Mouse (Mus musculus) forebrain, embryonic 16.5 days (tissue): Measurements from ENCODE around the gene Tob1. TPM values are rescaled to one million over a fixed set of nuclear protein-coding genes. Genes with fewer than 3 reads are reported as not detected.

Experiments
- ATAC-seq: fragments of 200-750 bp; cut with Nextera tagmentation; 2 replicates; pipeline ENCODE4 v1.8.0; 2017; ENCODE audit warnings: mild to moderate bottlenecking, moderate library complexity
- H3K27ac ChIP-seq: fragments of 300-500 bp; sonication (generic); 2 replicates; pipeline ENCODE4 v1.5.1; 2014; ENCODE audit warnings: low read length, control low read depth
- H3K27me3 ChIP-seq: fragments of 300-500 bp; sonication (generic); replicated peaks from 2 replicates; pipeline ENCODE4 v1.6.1; 2014; ENCODE audit warnings: low read length; ENCODE audit not compliant: control insufficient read depth, insufficient read depth
- H3K36me3 ChIP-seq: fragments of 300-500 bp; sonication (generic); 2 replicates; pipeline ENCODE4 v1.6.1; 2014; ENCODE audit not compliant: control insufficient read depth, insufficient read depth
- H3K4me1 ChIP-seq: fragments of 300-500 bp; sonication (generic); replicated peaks from 2 replicates; pipeline ENCODE4 v1.6.1; 2014; ENCODE audit warnings: low read length; ENCODE audit not compliant: control insufficient read depth, insufficient read depth
- H3K4me2 ChIP-seq: fragments of 300-500 bp; sonication (generic); 2 replicates; pipeline ENCODE4 v1.6.1; 2014; ENCODE audit warnings: mild to moderate bottlenecking, low read length, control low read depth
- H3K4me3 ChIP-seq: fragments of 300-500 bp; sonication (generic); replicated peaks from 2 replicates; pipeline ENCODE4 v1.5.1; 2014; ENCODE audit warnings: mild to moderate bottlenecking, low read length, control low read depth
- H3K9ac ChIP-seq: fragments of 300-500 bp; sonication (generic); replicated peaks from 2 replicates; pipeline ENCODE4 v1.6.1; 2014; ENCODE audit warnings: low read depth, low read length, control low read depth
- H3K9me3 ChIP-seq: fragments of 300-500 bp; sonication (generic); 2 replicates; pipeline ENCODE4 v1.6.1; 2016; ENCODE audit warnings: low read length; ENCODE audit not compliant: control insufficient read depth
- WGBS: fragments of 180-500 bp; shearing (Covaris S2); extraction: QIAGEN DNeasy Blood & Tissue Kit; methylation state at CpG from one replicate; pipeline ENCODE4 v1.1.7; 2014; 5-methylcytosine and 5-hydroxymethylcytosine counted together
- polyA plus RNA-seq: library from polyadenylated mRNA; unstranded; fragments of >200 nt; fragmentation: Nextera tagmentation; extraction: Ambion mirVana; gene quantifications from 2 replicates; pipeline ENCODE4 v1.2.1, GENCODE M21; 2015

Gene Tob1
- polyA plus RNA-seq, 1 experiment from 2014 or later: 35.1 TPM

DNA sequence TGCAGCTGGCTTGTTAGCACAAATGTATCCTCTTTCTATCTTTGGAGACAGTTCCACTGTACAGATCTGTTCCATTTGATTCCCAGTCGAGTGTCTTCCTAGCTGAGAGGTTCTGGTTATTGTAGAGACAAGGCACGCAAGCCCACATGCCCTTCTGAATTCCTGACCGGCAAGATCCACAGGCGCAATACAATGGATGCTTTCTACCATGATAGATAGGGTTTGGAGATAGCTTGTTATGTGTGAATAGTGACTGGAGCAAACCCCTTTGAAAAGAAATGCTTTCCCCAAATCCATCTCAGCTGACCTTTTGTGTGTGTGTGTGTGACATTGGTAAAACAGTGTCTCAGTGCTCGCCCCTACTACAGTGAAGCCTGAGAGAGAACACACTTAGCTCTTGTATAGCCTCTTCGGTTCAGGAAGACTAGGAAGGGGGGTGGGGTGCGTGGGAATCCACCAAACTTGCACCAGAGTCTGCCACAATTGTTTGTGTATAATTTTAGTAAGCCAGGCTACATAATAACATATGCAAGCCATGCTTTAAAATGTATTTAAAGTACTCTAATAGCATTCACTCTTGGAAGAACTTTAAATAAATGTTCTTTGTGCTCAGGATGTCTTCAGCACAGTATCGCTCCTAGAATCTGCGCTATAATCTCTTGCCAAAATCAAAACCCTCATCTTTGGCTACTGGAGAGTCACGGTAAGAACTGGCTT lies 4.7 kb upstream of the Tob1 start:
- ATAC-seq: no peak
- WGBS: 44% methylated on average over 10 of the region's 10 CpGs

DNA sequence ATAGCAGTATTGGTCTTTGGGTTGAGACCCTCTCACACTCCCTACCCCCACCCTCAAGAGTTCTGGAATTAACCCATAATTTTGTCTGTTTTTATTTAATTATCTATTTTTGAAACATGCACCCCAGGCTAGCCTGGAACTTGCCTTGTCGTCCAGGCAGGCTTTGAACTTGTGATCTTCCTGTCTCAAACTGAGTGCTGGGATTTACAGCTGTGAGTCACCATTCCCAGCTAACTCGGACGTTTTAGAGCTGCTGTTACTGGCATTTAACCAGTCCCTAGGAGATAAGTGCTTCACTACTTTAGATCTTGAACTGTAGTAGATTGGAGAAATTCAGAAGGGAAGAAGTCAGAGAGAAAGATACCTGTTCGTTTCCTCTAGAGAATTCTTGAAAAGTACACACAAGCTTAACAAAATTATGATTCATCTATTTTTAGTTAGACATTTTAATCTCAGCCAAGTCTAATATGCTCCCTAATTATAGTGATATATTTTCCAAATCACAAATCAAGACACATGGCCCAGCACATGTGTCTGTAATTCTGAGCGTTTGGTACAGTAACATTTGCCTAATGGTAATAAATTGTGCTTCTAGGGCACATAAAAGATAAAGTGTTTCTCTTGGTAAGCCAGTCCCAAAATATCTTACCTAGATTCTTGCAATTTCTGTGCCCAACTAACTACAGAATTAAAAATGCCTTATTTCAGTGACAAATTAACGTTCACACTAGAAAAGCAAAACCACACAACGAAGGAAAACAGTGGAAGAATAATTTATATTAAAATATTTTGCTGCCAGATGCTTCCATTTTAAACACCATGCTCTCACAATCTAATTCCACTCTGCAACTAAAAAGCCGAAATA lies 2.2 kb upstream of the Tob1 start:
- H3K4me2 ChIP-seq: no peak overlapping the region
- peaks cover 10% of the 10 kb centered on the region for H3K4me1 ChIP-seq
- H3K27me3 ChIP-seq: no peaks in the 10 kb centered on the region
- no peak overlapping the region for H3K9ac ChIP-seq
- 40% methylated on average over 8 of the region's 8 CpGs for WGBS
- ATAC-seq: no peak
- H3K36me3 ChIP-seq: 0 out of 2 replicates have a peak, but pooled peaks cover 2% of the 10 kb centered on the region
- no peaks in the 10 kb centered on the region for H3K9me3 ChIP-seq
- no peak overlapping the region for H3K4me3 ChIP-seq
- H3K27ac ChIP-seq: no peak overlapping the region; the same call in 1 of the 2 replicates

More for the DNA sequence above, 4.7 kb upstream of the Tob1 start:
- Histone ChIP-seq H3K4me1 (peaks cover 4% of the 10 kb centered on the region), H3K27me3 (no peaks in the 10 kb centered on the region), H3K27ac (no peak overlapping the region), H3K9ac (no peak overlapping the region), H3K9me3 (no peaks in the 10 kb centered on the region), H3K36me3 (no peaks in the 10 kb centered on the region), H3K4me3 (no peak overlapping the region), H3K4me2 (no peak overlapping the region)

DNA sequence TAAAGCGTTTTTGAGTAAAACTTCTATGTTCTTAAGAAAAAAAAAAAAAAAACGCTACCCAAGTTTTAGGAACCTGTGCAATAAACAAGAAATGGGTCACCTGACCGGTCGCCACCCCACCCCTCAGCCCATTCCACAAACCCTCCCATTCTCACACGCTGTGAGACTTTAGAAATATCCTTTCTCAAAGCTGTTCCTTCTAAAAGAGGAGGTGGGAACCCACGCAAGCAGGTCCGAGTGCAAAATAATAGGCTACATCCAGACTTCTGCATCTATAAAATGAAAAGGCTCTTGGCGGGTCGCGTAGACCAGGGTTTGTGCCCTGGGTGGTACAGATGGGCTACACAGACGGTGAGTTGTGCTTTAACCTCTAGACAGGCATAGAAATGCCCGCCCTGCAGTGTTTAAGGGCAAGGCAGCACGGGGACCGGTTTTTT lies 1.5 kb upstream of the Tob1 start:
- 2% methylated on average over 14 of the region's 14 CpGs for WGBS
- H3K9ac ChIP-seq: peak overlapping the region; percentile 73
- H3K27ac ChIP-seq: peak overlapping the region; percentile 98
- H3K4me1 ChIP-seq: peaks cover 16% of the 10 kb centered on the region
- H3K27me3 ChIP-seq: no peaks in the 10 kb centered on the region
- no peak for ATAC-seq
- peak overlapping the region; percentile 99 for H3K4me2 ChIP-seq
- peak overlapping the region; percentile 53 for H3K4me3 ChIP-seq
- no peaks in the 10 kb centered on the region for H3K9me3 ChIP-seq
- peaks cover 4% of the 10 kb centered on the region; the same call in 1 of the 2 replicates for H3K36me3 ChIP-seq

GRCm38 (mm10) chr11:94210191-94211086 lies 815 bp upstream of the Tob1 start:
- Histone ChIP-seq H3K4me1 (peaks cover 17% of the 10 kb centered on the region), H3K9me3 (no peaks in the 10 kb centered on the region), H3K9ac (peak overlapping the region; percentile 73), H3K36me3 (peaks cover 4% of the 10 kb centered on the region; the same call in 1 of the 2 replicates), H3K27me3 (no peaks in the 10 kb centered on the region), H3K4me3 (peak overlapping the region; percentile 53), H3K27ac (peak overlapping the region; percentile 98), H3K4me2 (peak overlapping the region; percentile 99)
- WGBS: under 1% methylated on average over 49 of the region's 56 CpGs
- ATAC-seq: peak; percentile 73

- peak; percentile 26 for ATAC-seq
- Histone ChIP-seq H3K9ac (peak overlapping the region; percentile 83), H3K27ac (peak overlapping the region; percentile 90), H3K27me3 (no peaks in the 10 kb centered on the region), H3K9me3 (no peaks in the 10 kb centered on the region), H3K36me3 (peaks cover 6% of the 10 kb centered on the region; the same call in 1 of the 2 replicates), H3K4me2 (peak overlapping the region; percentile 63), H3K4me1 (peaks cover 20% of the 10 kb centered on the region), H3K4me3 (peak overlapping the region; percentile 76)
- WGBS: 0% methylated on average over 29 of the region's 61 CpGs
These were observed 616 bp downstream of the Tob1 start for GRCm38 (mm10) chr11:94211651-94212488.

GRCm38 (mm10) chr11:94212489-94212836 lies 1.2 kb downstream of the Tob1 start:
- peak overlapping the region; percentile 83 for H3K9ac ChIP-seq
- peak overlapping the region; percentile 76 for H3K4me3 ChIP-seq
- peaks cover 20% of the 10 kb centered on the region for H3K4me1 ChIP-seq
- peak overlapping the region; percentile 63 for H3K4me2 ChIP-seq
- H3K27me3 ChIP-seq: no peaks in the 10 kb centered on the region
- H3K9me3 ChIP-seq: no peaks in the 10 kb centered on the region
- no peak for ATAC-seq
- 0% methylated on average over 7 of the region's 7 CpGs for WGBS
- peaks cover 6% of the 10 kb centered on the region; the same call in 1 of the 2 replicates for H3K36me3 ChIP-seq
- H3K27ac ChIP-seq: peak overlapping the region; percentile 79

DNA sequence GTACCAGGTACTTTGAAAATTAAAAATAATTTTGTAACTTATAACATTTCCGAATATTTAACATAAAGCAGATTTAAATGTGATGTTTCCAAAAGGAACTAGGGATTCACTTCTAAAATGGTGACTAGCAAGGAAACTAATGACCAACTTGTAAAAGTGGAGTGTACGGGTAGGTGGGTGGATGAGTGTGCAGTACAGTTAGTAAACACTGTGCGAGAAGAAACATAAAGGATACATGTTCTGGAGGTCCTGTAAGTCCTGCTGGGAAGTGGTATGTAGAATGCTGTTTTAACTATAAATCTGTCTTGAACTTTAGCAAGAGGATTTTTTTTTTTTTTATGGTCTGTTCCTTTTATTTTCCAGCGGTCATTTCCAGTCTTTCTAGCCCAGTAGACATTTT lies 1.7 kb downstream of the Tob1 start:
- Histone ChIP-seq H3K4me2 (peak overlapping the region; percentile 63), H3K4me1 (peaks cover 20% of the 10 kb centered on the region), H3K27ac (no peak overlapping the region), H3K36me3 (peaks cover 6% of the 10 kb centered on the region; the same call in 1 of the 2 replicates), H3K9me3 (no peaks in the 10 kb centered on the region), H3K27me3 (no peaks in the 10 kb centered on the region), H3K9ac (no peak overlapping the region), H3K4me3 (peak overlapping the region; percentile 76)
- 45% methylated on average over 4 of the region's 4 CpGs for WGBS
- no peak for ATAC-seq
